Mouse (Mus musculus) ES-E14 (cell line): ENCODE results near the gene Fndc3b. TPM values are rescaled to one million over a fixed set of nuclear protein-coding genes. Genes with fewer than 3 reads are reported as not detected.

Experiments
- DNase-seq: peaks from one replicate; pipeline ENCODE4 v3.0.0-alpha.2; 2013; ENCODE audit warnings: low read depth, low spot score
- H3K27ac ChIP-seq: 2 replicates; pipeline ENCODE4 v1.5.1; 2012; ENCODE audit warnings: low read depth, mild to moderate bottlenecking, low read length, moderate library complexity, mixed read lengths; ENCODE audit not compliant: poor library complexity, insufficient read depth, severe bottlenecking
- H3K36me3 ChIP-seq: 2 replicates; pipeline ENCODE4 v1.6.1; 2012; ENCODE audit warnings: mild to moderate bottlenecking, low read length, moderate library complexity, mixed read lengths; ENCODE audit not compliant: control insufficient read depth, poor library complexity, insufficient read depth, severe bottlenecking
- H3K4me1 ChIP-seq, 2 experiments: fragments of 150-350 bp in 1 of 2; sonication (generic) in 1 of 2; 2 replicates each; pipeline ENCODE4 v1.6.1; 2012; ENCODE audit warnings: low read length in 2 of 2, mild to moderate bottlenecking in 1 of 2, mixed read lengths in 1 of 2; ENCODE audit not compliant: control insufficient read depth in 2 of 2, insufficient read depth in 2 of 2, poor library complexity in 1 of 2
- H3K4me3 ChIP-seq, 2 experiments: fragments of 150-350 bp in 1 of 2; sonication (generic) in 1 of 2; 2 replicates each; pipeline ENCODE4 v1.5.1; 2012; ENCODE audit warnings: low read length in 2 of 2, low read depth in 1 of 2, mild to moderate bottlenecking in 1 of 2, mixed read lengths in 1 of 2; ENCODE audit not compliant: insufficient read depth in 1 of 2, poor library complexity in 1 of 2, severe bottlenecking in 1 of 2
- H3K9ac ChIP-seq: 2 replicates; pipeline ENCODE4 v1.6.1; 2012; ENCODE audit warnings: low read depth, mild to moderate bottlenecking, low read length, mixed read lengths; ENCODE audit not compliant: poor library complexity, insufficient read depth, severe bottlenecking
- H3K9me3 ChIP-seq: fragments of 150-350 bp; sonication (generic); 2 replicates; pipeline ENCODE4 v1.6.1; 2012; ENCODE audit warnings: low read depth, mild to moderate bottlenecking, low read length; ENCODE audit not compliant: control insufficient read depth, insufficient read depth
- CHD2 ChIP-seq: IDR thresholded peaks from 2 replicates; pipeline ENCODE4 v1.6.1; 2014; ENCODE audit warnings: mild to moderate bottlenecking, low read depth, low read length, inconsistent platforms
- HCFC1 ChIP-seq: IDR thresholded peaks from 2 replicates; pipeline ENCODE4 v1.6.1; 2012; ENCODE audit warnings: low read length, inconsistent platforms, borderline replicate concordance; ENCODE audit not compliant: insufficient read depth
- MAFK ChIP-seq: IDR thresholded peaks from 2 replicates; pipeline ENCODE4 v1.6.1; 2014; ENCODE audit warnings: mild to moderate bottlenecking, low read depth, low read length, inconsistent platforms; ENCODE audit not compliant: insufficient read depth
- ZC3H11A ChIP-seq: IDR thresholded peaks from 2 replicates; pipeline ENCODE4 v1.6.1; 2012; ENCODE audit warnings: low read depth, mild to moderate bottlenecking, inconsistent platforms, low read length, borderline replicate concordance
- ZNF384 ChIP-seq: IDR thresholded peaks from 2 replicates; pipeline ENCODE4 v1.6.1; 2012; ENCODE audit warnings: low read depth, low read length, inconsistent platforms
- in situ Hi-C, 2 experiments: fragments of 600-800 bp; cut with MboI; formaldehyde crosslinking; loops; one replicate each; pipeline ENCODE4 v1.15.1; 2025; ENCODE audit warnings: low sequenced_read_pairs in 2 of 2, inconsistent platforms in 1 of 2; ENCODE audit not compliant: unreplicated experiment in 2 of 2
- total RNA-seq: library from RNA; depleted of rRNA; stranded (reverse); fragments of 300-350 nt; gene quantifications from 2 replicates; pipeline ENCODE4 v1.2.3, GENCODE M21; 2012

The Fndc3b gene
- total RNA-seq, 1 experiment: 16.6 TPM

DNA sequence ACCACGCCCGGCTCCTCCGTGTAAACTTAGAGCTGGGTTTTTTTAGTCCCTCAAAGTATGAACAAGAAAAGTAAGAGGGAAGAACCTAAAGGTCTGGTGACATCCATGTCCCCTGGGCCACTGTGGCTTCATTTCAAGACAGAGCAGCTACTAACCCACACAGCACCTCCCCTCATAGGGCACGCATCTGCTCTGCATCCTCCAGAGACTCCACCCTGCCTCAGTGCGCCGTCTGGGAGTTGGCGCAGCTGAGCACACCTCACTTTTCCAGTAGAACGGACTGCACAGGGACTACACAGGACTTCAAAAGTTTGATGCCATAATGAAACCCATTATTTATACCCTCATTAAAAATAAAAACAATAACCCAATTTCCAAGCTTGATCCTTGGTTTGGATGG, 130.2 kb downstream of the Fndc3b start:
- H3K27ac ChIP-seq: no peak overlapping the region
- TF ChIP-seq CHD2: no peak
- TF ChIP-seq ZNF384: no peak
- TF ChIP-seq ZC3H11A: no peak
- TF ChIP-seq HCFC1: no peak
- no peak for TF ChIP-seq MAFK
- DNase-seq: no peak
- H3K36me3 ChIP-seq: no peaks in the 10 kb centered on the region
- no peaks in the 10 kb centered on the region for H3K9me3 ChIP-seq
- peaks cover 5 to 7% of the 10 kb centered on the region in 2 experiments; a peak in 2 of 4 replicates for H3K4me1 ChIP-seq
- H3K4me3 ChIP-seq: no peak overlapping the region
- no peak overlapping the region for H3K9ac ChIP-seq
- in situ Hi-C loops: no loop called here

DNA sequence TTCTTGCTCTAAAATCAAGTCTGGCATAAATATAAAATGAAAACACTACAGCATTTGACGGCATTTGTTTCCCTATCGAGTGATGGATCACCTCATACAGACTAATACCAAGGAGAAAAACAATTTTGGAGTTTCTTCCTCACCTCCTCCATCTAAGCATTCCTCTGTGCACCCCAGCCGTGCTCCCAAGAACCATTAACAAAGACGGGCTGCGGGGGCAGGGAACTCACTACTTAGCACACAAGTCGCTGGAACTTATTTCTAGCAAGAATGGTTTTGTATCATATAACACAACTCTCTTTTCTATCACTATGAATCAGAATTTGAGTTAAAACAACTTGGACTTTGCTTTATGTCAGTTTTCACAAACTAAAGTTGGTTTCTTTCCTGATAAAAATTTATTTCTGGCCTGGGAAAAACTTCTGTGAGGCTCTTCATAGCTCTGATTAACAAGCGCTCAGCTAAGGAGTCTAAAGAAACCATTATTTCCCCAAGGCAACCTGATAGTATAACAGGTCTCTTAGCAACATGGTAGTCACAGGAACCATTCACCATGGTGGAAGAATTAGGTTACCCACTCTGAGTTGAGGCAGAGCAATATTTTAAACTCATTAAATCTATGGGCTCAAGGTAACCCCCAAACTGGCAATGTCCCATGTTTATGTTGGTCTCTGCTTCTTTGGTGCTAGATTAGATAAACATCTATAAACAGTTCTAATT, 131.1 kb downstream of the Fndc3b start:
- DNase-seq: no peak
- Histone ChIP-seq H3K9ac (no peak overlapping the region), H3K4me1 (peaks cover 5 to 7% of the 10 kb centered on the region in 2 experiments; a peak in 2 of 4 replicates), H3K36me3 (no peaks in the 10 kb centered on the region), H3K4me3 (no peak overlapping the region), H3K27ac (no peak overlapping the region), H3K9me3 (no peaks in the 10 kb centered on the region)
- TF ChIP-seq MAFK (no peak), ZNF384 (no peak)
- in situ Hi-C loops: no loop called here

DNA sequence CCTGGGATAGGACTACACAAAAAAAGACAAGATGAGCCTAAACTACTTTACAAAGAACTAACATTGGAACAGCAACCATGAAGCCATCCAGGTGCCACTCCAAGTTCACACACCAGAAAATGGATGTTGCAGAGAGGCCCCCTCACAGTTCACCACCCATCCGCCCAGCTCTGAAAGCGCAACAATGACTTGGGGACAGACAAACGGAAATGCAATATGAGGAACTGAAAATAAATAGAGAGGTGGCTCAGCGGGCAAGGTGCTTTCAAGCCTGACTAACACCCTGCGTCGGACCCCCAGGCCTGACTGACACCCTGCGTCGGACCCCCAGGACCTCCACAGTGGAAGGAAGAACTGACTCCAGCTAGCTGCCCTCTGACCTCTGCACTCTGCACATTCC, 131.9 kb downstream of the Fndc3b start:
- peaks cover 5 to 6% of the 10 kb centered on the region in 2 experiments; a peak in 2 of 4 replicates for H3K4me1 ChIP-seq
- H3K9ac ChIP-seq: no peak overlapping the region
- no peak overlapping the region for H3K27ac ChIP-seq
- H3K36me3 ChIP-seq: no peaks in the 10 kb centered on the region
- no peak overlapping the region for H3K4me3 ChIP-seq
- in situ Hi-C loops: no loop called here
- TF ChIP-seq MAFK (no peak), CHD2 (no peak), ZC3H11A (no peak), ZNF384 (no peak), HCFC1 (no peak)
- no peaks in the 10 kb centered on the region for H3K9me3 ChIP-seq
- no peak for DNase-seq

DNA sequence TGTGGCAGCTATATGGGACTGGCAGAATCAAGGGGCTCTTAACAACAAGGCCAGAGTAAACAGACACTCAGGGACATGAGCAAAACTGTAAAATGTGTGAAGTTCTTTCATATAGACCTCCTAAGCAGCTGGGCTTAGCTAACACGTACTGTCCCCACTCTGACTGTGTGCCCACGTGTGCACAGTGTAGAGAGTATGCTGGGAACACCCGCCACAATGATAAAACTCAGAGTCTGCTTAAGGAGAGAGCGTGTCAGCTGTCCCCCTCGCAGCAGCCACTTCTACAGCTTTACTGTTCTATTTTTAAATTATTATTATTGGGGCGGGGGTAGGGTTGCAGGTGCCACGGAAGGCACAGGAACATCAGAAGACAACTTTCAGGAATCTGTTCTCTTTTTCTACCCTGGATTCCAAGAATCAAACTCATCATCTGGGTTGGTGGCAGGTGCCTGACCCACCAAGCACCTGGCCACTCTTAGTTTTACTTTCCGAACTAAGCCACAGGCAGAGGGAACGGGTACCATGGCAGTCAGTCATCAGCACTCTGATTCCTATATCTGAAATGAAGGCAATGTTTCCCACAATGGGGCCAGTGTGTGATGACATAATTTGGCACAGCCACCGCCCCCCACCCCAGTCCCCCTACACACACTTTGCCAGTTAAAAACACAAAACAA, 133.6 kb downstream of the Fndc3b start:
- Histone ChIP-seq H3K4me1 (peaks cover 5 to 6% of the 10 kb centered on the region in 2 experiments; a peak in 2 of 4 replicates), H3K36me3 (no peaks in the 10 kb centered on the region), H3K9ac (no peak overlapping the region), H3K4me3 (no peak overlapping the region), H3K9me3 (no peaks in the 10 kb centered on the region), H3K27ac (no peak overlapping the region)
- DNase-seq: no peak
- TF ChIP-seq ZC3H11A (no peak), ZNF384 (no peak), MAFK (no peak), CHD2 (no peak), HCFC1 (no peak)
- in situ Hi-C loops: no loop called here

- Histone ChIP-seq H3K36me3 (no peaks in the 10 kb centered on the region), H3K27ac (no peak overlapping the region), H3K9ac (no peak overlapping the region), H3K4me1 (no peaks in the 10 kb centered on the region), H3K4me3 (no peak overlapping the region), H3K9me3 (no peaks in the 10 kb centered on the region)
- in situ Hi-C loops: no loop called here
- DNase-seq: no peak
- TF ChIP-seq CHD2: no peak
- no peak for TF ChIP-seq HCFC1
- TF ChIP-seq MAFK: no peak
These were observed 136.9 kb downstream of the Fndc3b start for GRCm38 (mm10) chr3:27574241-27574640.
